Mouse (Mus musculus) skeletal muscle tissue, adult 2 months (tissue): Measurements from ENCODE around the gene Tmcc2.

ENCODE experiments used
- DNase-seq: peaks from one replicate; pipeline ENCODE4 v3.0.0-alpha.2; 2012; ENCODE audit warnings: low read depth, low spot score

Gene Tmcc2

DNA sequence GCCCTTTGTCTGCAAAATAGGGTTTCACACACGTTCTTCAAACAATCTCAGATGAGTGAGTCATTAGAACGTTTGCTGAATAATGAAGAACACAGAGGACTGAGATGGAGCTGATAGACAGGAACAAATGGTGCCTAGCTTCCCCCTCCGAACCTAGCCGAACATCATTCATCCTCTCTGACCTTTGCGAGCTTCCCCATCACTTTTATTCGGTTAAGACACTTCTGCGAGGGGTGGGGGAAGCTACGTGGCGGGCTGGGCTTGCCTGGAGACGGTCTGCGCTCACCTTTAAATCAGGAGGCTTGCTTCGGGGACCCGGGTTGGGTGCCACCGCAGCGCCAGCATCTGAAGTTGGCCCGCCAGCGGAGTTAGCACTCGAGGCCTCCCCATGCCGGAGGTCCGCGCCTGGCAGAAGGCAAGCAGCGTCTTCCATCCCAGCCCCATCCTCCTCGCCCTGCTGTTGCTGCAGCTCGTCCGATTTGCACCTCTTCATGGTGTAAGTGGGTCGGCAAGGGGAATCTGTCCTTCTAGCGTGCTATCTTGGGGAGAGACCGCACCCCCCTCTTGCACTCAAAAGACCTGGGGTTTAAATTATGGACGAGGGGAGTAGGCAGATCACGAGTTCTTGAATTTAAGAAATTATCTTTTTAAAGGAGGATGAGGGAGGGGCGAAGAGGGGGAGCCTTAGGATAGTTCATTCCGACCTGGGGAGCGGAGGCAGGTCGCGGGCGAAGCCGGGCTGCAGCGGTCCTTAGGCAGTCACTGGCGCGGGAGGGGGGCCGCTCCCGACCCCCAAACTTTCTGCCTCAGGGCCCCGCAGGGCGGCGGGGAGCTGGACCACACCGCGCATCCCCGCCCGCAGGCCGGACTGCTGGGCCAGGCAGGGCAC, at the start of gene Tmcc2:
Tmcc2 (minus strand) TSS at position 591 of the 889 bp plus-strand sequence.
- no peak for DNase-seq

DNA sequence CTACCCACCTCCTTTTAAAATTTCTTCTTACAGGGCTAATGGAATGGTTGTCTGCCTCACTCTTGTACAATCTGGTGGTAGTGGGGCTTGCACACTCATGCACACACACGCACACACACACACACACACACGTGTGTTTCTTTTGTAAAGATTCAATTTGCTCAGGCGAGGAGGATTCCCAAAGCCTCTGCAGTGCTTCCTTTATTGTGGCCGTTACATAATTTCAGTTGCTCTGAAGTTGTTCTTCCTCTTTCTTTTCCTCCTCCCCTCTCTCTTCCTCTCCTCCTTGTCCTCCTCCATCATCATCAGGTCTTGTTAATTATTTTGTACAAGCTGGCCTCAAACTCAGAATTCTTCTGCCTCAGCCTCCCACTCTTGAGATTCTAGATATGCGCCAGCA, 46.3 kb upstream of the Tmcc2 start:
- no peak for DNase-seq

DNA sequence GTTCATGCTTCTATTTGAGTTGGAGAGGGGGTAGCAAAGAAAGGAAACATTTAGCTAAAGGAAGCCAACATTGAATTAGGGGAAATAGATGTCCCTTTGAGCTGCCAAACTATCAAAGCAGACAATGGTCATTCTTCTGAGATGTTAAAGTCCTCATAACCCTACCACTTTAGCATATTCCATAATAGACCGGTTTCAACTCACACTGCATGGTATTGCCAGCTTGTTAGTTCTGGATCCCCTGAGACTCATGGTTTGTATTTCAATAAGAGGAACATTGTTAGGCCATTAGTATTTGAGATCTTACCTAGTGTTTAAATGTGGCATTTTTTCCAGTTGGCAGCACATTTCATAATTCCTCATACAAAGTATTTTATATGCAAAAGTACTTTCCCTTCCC, 45.9 kb upstream of the Tmcc2 start:
- DNase-seq, result no peak

DNA sequence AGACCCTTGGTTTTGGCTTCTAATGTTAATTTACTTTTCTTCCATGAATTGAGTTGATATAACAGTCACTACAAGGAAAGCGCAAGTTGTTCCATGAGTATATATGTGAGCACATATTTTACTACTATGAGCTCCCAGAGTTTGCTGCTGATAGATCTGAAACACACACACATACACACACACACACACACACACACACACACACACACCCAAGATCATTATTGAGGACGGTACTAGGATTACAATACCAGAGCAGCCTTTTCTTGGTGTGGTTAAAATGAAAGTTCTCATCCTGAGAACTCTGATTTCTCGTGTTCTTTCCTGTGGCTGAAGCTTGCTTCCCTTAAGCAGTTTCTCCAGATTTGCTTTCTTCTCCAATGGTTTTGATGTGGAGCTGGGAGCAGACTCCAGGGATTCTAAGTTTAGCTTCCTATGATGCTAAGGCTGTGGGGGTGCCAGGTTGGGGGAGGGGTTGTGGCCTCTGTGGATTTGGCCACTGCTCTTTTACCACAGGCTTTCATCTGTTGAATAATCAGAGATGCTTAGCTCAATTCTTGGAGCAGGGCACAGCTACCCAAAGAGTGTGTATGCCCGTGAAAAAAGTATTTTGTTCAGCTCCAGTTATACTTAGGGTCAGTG, 45.4 kb upstream of the Tmcc2 start:
- peak; percentile 39 for DNase-seq

DNA sequence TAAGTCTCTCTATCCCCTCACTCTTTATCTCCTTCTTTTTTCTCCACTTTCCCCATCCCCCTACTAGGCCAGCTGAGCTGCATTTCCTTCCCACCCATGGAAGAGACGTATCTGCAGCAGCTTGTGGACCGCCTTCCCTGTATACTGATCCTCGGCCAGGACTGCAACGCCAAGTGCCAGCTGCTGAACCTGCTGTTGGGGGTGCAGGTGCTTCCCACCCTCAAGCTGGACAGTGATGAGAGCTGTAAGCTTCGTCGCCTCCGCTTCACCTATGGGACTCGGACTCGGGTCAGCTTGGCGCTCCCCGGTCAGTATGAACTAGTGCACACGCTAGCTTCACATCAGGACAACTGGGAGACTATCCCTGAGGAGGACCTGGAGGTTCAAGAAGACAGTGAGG, 43.0 kb upstream of the Tmcc2 start:
- DNase-seq, result no peak

DNA sequence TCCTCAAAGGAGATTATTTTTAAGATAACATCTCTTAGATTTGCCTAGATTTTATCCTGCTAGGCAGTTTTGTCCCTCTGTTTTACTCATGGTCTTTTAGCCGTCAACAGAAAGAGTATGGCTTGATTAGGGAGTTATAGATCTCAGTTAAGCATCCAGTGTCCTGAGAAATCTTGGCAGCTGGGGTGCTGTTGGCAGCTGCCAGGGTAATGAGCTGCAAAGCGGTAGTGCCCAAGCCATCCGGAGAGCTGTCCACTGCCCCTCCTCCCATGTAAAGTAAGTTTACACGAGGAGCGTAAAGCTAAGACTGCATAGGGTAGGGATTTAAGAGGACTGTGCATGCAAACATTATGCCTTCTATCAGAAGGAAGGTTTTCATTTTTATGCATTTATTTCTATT, 42.3 kb upstream of the Tmcc2 start:
- peak; percentile 32 for DNase-seq

DNA sequence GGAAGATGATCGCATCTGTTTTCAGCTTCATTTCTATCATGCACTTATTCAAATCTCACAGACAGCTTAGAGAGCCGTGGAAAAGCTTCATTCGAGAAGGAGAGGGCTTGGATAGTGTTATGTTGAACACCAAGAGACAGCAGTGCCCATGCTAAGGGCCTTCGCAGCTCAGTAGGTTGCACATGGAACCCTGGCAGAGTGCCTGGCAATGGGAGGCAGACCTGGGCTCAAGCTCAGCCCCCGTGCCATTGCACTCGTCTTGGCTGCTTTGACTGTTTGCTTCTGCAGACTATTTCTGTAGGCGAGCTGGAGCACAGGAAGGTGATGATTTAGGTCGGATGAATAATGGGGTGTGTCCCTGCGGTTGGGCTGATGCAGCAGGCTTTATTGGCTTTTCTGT, 40.6 kb upstream of the Tmcc2 start:
- DNase-seq, result peak; percentile 55

DNA sequence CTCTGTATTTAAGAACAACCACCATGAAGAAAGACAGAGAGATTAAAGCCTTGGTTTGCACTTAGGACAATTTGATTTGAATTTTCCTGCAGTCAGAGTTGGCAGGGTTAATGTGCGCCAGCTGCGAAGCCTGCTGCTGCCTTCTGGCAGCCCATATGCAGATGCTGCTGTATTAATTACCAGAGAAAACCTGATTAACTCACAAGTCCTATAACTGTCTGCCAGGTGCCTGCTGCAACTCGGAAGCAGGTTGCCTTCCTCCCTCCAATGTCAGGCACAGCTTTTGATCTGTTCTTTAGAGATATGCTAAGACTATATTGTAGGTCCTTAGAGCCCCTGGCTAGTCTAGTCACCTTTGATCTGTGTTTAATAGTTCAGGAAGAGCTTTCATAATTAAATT, 39.7 kb upstream of the Tmcc2 start:
- DNase-seq, result no peak

DNA sequence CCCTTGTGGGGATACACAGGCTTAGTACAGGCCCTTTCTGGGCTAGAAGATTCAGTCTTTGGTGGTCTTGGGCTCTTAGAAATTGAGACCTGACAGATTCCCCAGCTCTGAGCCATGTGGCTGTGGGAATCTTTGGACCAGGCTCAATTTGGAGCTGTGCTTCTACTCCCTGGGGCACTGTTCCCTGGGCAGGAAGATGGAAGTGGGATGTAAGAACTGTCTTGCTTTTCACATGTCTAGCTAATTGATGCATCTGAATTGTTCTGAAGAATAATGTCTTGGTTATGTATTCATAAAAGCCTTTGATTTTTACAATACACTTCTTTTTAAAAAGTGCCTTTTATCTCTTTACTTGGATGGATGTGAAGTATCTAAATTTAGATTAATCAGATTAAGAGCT, 34.5 kb upstream of the Tmcc2 start:
- DNase-seq, result no peak

DNA sequence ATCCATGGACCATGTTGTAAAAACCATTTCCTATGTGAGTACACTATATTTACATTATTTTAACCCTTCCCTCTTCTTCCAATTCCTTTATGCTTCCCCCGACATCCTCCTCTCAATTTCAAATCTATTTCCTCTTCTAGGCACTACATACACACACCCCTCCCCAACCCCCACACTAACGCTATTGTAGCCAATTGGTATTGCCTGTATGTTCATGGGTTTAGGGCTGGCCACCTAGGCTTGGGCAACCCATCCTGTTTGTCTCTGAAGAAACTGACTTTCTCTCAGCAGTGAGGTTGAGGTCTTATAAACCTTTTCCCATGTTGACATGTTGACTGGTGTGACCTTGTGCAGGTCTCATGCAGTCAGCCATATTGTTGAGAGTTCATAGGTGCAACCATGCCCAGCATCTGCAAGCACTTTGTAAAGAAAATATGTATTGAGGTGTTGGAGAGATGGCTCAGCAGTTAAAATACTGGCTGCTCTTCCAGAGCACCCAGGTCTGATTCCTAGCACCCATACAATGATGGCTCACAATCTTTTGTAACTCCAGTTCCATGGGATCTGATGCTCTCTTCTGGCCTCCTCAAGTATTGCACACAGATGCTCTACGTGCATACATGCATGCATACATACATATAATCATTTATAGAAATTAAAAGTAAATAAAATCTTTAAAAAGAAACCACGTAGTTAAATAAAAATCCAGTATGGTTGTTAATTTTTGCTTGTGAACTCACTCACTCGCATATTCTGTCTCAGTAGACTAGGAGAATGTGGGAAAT, 32.0 kb upstream of the Tmcc2 start:
- DNase-seq, result no peak

DNA sequence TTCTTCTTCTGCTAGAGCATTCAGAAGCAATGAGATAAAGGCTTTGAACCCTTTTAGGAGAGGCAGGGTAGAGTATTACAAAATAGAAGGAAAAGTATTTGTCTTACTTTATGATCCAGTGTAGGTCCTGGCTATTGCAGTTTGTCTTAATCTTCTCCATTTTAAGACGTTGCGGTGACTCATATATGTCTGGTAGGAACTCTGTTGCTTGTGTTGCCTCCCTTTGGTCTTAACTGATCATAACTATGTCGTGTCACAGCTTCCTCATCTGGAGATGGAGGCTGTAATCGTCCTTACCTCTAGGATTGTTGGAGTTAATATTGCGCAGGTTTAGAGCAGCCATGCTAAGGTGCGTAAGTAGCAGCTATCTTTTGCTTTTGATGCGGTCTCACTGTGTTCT, 29.6 kb upstream of the Tmcc2 start:
- DNase-seq, result no peak

DNA sequence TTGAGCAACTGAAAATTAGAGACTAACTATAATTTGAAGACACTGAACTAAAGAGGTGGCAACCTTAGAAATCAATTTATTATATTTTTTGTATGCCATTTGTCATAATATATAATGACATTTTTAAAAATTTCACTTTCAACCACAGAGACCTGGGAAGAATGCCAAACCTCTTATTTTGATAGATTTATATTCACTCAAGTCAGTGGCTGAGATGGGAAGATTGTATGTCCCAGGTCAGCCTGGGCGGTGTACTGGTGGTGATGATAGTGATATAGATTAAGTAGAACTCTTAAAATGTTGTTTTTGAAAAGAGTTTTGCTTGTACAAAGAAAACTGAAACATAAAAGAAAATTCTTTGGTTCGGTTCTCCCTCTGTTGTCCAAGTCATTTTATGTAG, 29.1 kb upstream of the Tmcc2 start:
- no peak for DNase-seq

DNA sequence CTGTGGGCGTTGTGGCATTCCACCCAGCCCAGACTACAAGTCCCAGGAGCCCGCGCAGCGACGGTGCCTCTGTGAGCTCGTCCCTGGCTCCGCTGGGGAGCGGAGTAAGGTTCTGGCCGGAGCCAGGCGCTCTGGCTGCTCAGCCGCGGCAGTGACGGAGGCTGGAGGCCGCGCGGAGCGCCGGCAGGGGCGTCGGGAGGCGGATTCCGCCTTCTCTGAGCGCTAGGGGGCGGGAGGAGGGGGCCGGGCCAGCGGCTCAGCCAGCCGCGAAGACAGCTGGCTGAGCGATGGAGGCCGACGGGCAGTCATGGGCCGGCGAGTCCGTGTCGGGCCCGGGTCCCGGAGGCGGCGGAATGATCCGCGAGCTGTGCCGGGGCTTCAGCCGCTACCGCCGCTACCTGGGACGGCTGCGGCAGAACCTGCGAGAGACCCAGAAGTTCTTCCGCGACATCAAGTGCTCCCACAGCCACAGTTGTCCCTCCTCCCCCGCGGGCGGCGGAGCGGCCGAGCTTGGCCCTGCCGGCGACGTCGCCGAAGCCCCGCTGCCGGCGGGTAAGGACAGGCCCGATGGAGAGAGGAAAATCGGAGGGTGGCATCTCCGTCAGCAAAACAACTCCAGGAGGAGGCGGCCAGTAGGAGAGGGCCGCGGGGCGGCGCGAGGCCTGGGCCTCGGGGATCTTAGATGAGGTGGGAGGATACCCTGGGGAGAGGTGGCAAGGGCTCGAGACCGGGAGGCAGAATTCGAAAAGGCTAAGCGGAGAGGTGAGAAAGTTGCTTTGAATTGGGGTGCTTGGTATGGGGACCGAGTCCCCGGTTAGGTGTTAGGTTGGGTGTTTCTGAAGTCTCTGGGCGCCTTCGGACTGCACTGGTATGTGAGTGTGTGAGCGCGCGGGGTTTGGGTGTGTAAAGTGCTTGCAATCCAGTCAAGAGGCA, 26.5 kb upstream of the Tmcc2 start, which contains the start of gene Dstyk:
Dstyk (plus strand) TSS at position 237 of the 933 bp plus-strand sequence.
- peak; percentile 94 for DNase-seq

DNA sequence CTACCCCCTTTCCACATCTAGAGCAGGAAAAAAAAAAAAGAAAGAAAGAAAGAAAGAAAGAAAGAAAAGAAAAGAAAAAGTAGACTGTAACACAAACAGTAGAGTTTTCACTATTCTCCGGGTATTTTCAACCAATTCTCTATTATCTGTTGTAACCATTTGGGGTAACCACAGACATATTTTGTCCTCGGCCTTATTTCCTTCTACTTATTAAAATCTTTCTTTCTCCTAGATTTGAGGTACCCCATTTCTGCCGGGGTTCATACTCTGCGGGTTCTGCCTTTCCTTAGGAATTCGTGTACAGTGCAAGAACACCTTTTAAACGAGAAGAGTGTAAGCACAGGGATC, 25.8 kb upstream of the Tmcc2 start:
- DNase-seq, result no peak

DNA sequence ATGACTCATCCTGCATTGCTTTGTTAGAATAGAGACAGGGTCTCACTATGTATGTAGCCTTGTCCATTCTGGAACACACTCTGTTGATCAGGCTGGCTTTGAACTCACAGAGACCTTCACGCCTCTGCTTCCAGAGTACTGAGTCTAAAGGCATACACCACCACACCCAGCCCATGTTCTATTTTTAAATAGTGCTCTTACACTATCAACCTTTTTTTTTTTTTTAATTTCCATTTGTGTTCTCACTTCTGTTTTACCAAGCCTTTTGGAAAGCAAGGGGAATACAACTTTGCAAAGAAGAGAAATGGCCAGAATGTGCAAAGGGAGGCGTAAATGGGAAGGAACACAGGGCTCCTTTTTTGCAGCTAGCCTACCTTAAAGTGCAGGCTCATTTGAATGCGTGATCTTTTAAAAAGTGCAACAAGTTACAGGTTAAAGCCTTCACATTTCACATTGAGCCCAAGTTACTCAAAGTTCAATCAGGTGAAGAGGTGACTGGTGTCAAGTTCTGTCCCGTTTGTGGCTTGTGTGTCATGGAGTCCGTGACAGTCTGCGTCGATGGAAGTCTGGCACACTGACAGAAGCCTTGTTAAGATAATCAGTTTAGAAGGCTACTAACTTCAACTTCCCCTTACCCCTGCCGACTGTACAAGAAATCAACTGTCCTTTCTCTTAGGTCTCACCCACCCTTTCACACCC, 25.3 kb upstream of the Tmcc2 start:
- DNase-seq, result no peak

DNA sequence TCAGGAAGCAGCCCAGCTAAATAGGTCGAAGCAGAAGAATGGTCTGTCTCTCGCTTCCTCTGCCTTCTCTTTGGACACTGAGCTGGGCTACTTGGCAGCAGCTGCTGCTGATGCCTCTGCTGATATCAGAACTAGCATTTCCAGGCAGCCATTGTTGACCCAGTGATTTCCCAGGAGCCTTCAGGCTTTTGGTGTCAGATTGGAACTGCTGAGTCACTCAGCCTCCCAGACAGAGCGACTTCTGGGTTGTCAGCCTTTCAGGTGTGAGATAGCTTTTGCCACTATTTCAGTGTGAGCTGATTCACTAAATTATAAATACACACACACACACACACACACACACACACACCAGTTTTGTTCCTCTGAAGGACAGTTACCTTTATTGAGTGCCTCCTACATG, 19.6 kb upstream of the Tmcc2 start:
- DNase-seq, result no peak

DNA sequence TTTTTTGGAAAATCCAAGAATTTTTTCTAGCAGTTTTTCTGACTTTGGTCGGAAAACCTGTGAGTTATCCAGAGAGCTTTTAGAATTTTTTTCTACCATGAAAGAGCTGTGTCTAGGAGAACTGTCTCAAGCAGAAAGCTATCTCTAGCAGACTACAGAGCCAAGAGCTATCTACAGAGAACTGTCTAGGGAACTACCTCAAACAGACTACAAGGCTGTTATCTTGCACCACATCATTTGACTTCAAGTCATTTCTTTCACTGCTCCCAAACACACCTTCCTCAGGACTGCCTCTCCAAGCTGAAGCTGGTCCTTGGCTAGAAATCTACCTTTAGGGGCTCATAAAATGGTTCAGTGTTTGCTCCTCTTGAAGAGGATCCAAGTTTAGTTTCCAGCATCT, 10.8 kb upstream of the Tmcc2 start:
- DNase-seq, result no peak

DNA sequence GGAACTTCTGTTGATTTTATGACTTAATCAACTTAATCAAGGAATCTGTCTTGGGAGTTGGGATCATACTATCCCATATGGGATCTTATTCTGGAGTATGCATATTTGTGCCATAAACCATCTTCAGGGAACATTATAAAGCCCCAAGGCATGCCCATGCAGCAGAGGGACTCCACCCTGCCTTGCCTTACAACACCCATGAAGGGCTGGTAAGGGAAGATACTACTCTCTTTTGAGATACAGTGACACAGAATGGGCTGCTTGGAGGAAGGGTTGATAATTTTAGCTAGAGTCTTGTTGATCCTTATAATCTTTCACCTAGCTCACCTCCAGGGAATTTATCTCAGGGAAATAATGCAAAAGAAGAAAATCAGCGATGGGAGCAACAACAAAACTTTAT, 9.5 kb upstream of the Tmcc2 start:
- DNase-seq, result no peak

DNA sequence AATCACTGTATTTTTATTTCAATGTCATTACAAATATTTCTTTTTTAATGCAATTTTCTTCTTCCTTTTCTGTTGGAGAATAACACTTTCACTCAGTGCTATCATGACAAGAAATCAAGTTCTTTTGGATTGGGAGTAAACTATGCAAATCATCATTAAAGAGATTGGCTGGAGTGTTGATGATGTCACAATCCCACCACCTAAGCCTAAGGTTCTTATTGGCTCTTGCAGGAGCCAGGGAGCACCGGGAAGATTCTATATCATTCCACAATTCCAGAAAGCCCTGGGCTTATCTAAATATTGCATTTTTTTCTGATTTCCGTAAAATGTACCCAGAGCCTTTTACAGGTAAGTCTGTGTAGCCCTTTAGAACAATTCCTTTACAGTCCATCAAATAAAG, 5.6 kb upstream of the Tmcc2 start:
- no peak for DNase-seq

DNA sequence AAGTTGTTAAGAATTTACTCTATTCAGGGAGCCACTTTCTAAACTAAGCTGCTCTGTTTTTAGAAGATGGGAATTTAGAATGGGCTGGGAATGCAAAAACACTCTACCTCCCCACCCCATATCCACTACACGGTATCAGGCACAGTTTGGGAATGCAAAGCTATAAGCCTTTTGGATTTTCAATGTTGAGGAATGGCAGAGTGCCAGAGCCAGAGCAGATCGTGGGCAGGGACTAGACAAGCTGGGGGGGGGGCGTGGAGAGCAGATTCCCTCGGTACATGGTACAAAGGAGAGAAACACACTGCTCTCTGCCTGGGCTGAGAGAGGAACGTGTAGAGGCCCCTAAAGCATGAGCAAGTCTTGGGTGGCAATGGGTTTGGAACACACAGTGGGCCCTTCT, 1.8 kb upstream of the Tmcc2 start:
- no peak for DNase-seq

DNA sequence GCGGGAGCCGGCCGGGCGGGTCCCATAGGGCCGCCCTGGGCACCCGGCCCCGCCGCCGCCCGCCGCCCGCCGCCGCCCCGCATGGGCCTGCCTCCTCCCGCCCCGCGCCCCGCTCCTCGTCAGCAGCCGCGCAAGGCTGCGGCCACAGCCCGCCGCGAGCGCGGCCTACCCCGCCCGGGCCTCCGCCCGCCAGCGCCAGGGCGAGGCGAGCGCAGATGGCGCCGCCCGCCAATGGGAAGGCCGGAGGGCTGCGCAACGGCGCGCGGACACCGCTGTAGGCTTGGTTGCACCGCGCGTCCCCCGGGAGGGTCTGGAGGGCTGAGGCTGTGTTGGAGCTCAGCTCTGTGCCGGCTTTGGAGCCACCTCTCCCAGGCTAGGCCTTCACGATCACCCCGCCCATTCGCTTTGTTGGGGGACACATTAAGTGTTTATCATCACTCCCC, 520 bp upstream of the Tmcc2 start:
- DNase-seq, result peak; percentile 59
